Mouse (Mus musculus): ENCODE measurements at regions not wholly inside any gene's neighbourhood (a gene's known extent, or its start where the extent isn't known, plus 50 kb on each side); places are given as distances from the start of the nearest gene placed in this dataset.
A peak's percentile ranks its signal among the peaks of the same experiment; 100 is the strongest.

- Histone ChIP-seq H3K36me3 (ENCODE audit: control insufficient read depth, insufficient read depth, low read length) (no peaks in the 10 kb centered on the region), H3K9me3 (ENCODE audit: control insufficient read depth, low read length) (no peaks in the 10 kb centered on the region), H3K27ac (replicated peaks; ENCODE audit: low read depth, low read length) (no peak overlapping the region), H3K4me1 (ENCODE audit: control insufficient read depth, insufficient read depth, low read length) (no peaks in the 10 kb centered on the region), H3K4me2 (ENCODE audit: low read depth, severe bottlenecking) (no peak overlapping the region), H3K9ac (ENCODE audit: low read length) (no peak overlapping the region), H3K4me3 (ENCODE audit: low read depth, low read length) (no peak overlapping the region), H3K27me3 (ENCODE audit: control insufficient read depth, insufficient read depth, low read length) (no peaks in the 10 kb centered on the region)
- no peak for ATAC-seq (ENCODE audit: insufficient number of reproducible peaks, low FRiP score, low TSS enrichment, low read depth)
- 68% methylated on average over 4 of the region's 4 CpGs for WGBS
- DNase-seq (ENCODE audit: low spot score): no peak
These were observed 166.6 kb downstream of the Dact1 start for GRCm38 (mm10) chr12:71476238-71476637.

GRCm38 (mm10) chr12:71477691-71478090, 168.0 kb downstream of the Dact1 start:
- ATAC-seq (ENCODE audit: insufficient number of reproducible peaks, low FRiP score, low TSS enrichment, low read depth): no peak
- 53% methylated on average over 5 of the region's 5 CpGs for WGBS

GRCm38 (mm10) chr12:71481371-71481770, 171.7 kb downstream of the Dact1 start:
- WGBS: 70% methylated on average over 6 of the region's 6 CpGs
- H3K9me3 ChIP-seq (ENCODE audit: control insufficient read depth, low read length): no peaks in the 10 kb centered on the region

More at GRCm38 (mm10) chr12:71477691-71478090, 168.0 kb downstream of the Dact1 start:
- DNase-seq (ENCODE audit: low spot score): no peak
- no peak overlapping the region for H3K4me2 ChIP-seq (ENCODE audit: low read depth, severe bottlenecking)
- no peaks in the 10 kb centered on the region for H3K36me3 ChIP-seq (ENCODE audit: control insufficient read depth, insufficient read depth, low read length)
- H3K27ac ChIP-seq (replicated peaks; ENCODE audit: low read depth, low read length): no peak overlapping the region
- peaks cover 7% of the 10 kb centered on the region; the same call in 1 of the 2 replicates for H3K4me1 ChIP-seq (ENCODE audit: control insufficient read depth, insufficient read depth, low read length)
- H3K9ac ChIP-seq (ENCODE audit: low read length): no peak overlapping the region
- no peak overlapping the region for H3K4me3 ChIP-seq (ENCODE audit: low read depth, low read length)
- no peaks in the 10 kb centered on the region for H3K27me3 ChIP-seq (ENCODE audit: control insufficient read depth, insufficient read depth, low read length)
- H3K9me3 ChIP-seq (ENCODE audit: control insufficient read depth, low read length): no peaks in the 10 kb centered on the region

GRCm38 (mm10) chr12:71481899-71482593, 172.4 kb downstream of the Dact1 start:
- no peak overlapping the region; the same call in 1 of the 2 replicates for H3K27ac ChIP-seq (replicated peaks; ENCODE audit: low read depth, low read length)
- no peak for ATAC-seq (ENCODE audit: insufficient number of reproducible peaks, low FRiP score, low TSS enrichment, low read depth)
- H3K4me3 ChIP-seq (ENCODE audit: low read depth, low read length): no peak overlapping the region

More at GRCm38 (mm10) chr12:71481371-71481770, 171.7 kb downstream of the Dact1 start:
- ATAC-seq (ENCODE audit: insufficient number of reproducible peaks, low FRiP score, low TSS enrichment, low read depth) (no peak), DNase-seq (ENCODE audit: low spot score) (no peak)
- no peak overlapping the region for H3K27ac ChIP-seq (replicated peaks; ENCODE audit: low read depth, low read length)
- H3K27me3 ChIP-seq (ENCODE audit: control insufficient read depth, insufficient read depth, low read length): no peaks in the 10 kb centered on the region
- H3K4me3 ChIP-seq (ENCODE audit: low read depth, low read length): no peak overlapping the region
- no peak overlapping the region for H3K9ac ChIP-seq (ENCODE audit: low read length)
- H3K4me2 ChIP-seq (ENCODE audit: low read depth, severe bottlenecking): no peak overlapping the region
- no peaks in the 10 kb centered on the region for H3K36me3 ChIP-seq (ENCODE audit: control insufficient read depth, insufficient read depth, low read length)
- peaks cover 9% of the 10 kb centered on the region; the same call in 1 of the 2 replicates for H3K4me1 ChIP-seq (ENCODE audit: control insufficient read depth, insufficient read depth, low read length)

DNA sequence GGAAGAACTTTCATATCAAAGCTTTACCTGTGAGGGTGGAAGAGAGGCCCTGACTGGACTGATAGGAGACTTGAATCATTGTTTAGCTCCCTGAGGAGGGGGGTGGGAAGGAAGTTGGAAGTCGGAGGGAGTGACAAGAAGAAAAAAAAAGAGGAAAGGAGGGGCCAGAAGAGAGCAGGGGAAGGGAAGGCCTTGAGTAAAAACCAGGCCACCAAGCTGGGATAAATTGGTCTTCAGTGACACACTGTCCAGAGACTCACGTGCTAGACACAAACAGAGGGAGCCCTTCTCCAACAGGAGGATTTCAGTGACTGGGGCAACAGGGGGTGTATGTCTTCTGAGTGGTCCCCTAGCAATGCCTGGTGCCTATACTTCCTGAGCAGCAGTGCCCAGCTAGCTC, 172.9 kb downstream of the Dact1 start:
- Histone ChIP-seq H3K27ac (replicated peaks; ENCODE audit: low read depth, low read length) (no peak overlapping the region), H3K4me2 (ENCODE audit: low read depth, severe bottlenecking) (no peak overlapping the region), H3K9me3 (ENCODE audit: control insufficient read depth, low read length) (no peaks in the 10 kb centered on the region), H3K36me3 (ENCODE audit: control insufficient read depth, insufficient read depth, low read length) (no peaks in the 10 kb centered on the region), H3K4me3 (ENCODE audit: low read depth, low read length) (no peak overlapping the region), H3K27me3 (ENCODE audit: control insufficient read depth, insufficient read depth, low read length) (no peaks in the 10 kb centered on the region), H3K9ac (ENCODE audit: low read length) (no peak overlapping the region), H3K4me1 (ENCODE audit: control insufficient read depth, insufficient read depth, low read length) (peaks cover 9% of the 10 kb centered on the region; the same call in 1 of the 2 replicates)
- no peak for DNase-seq (ENCODE audit: low spot score)
- 39% methylated on average over 2 of the region's 2 CpGs for WGBS
- no peak for ATAC-seq (ENCODE audit: insufficient number of reproducible peaks, low FRiP score, low TSS enrichment, low read depth)

More at GRCm38 (mm10) chr12:71481899-71482593, 172.4 kb downstream of the Dact1 start:
- Histone ChIP-seq H3K27me3 (ENCODE audit: control insufficient read depth, insufficient read depth, low read length) (no peaks in the 10 kb centered on the region), H3K36me3 (ENCODE audit: control insufficient read depth, insufficient read depth, low read length) (no peaks in the 10 kb centered on the region), H3K4me1 (ENCODE audit: control insufficient read depth, insufficient read depth, low read length) (peaks cover 9% of the 10 kb centered on the region; the same call in 1 of the 2 replicates), H3K9me3 (ENCODE audit: control insufficient read depth, low read length) (no peaks in the 10 kb centered on the region), H3K4me2 (ENCODE audit: low read depth, severe bottlenecking) (no peak overlapping the region), H3K9ac (ENCODE audit: low read length) (no peak overlapping the region)
- 49% methylated on average over 9 of the region's 9 CpGs for WGBS
- peak; percentile 59 for DNase-seq (ENCODE audit: low spot score)

DNA sequence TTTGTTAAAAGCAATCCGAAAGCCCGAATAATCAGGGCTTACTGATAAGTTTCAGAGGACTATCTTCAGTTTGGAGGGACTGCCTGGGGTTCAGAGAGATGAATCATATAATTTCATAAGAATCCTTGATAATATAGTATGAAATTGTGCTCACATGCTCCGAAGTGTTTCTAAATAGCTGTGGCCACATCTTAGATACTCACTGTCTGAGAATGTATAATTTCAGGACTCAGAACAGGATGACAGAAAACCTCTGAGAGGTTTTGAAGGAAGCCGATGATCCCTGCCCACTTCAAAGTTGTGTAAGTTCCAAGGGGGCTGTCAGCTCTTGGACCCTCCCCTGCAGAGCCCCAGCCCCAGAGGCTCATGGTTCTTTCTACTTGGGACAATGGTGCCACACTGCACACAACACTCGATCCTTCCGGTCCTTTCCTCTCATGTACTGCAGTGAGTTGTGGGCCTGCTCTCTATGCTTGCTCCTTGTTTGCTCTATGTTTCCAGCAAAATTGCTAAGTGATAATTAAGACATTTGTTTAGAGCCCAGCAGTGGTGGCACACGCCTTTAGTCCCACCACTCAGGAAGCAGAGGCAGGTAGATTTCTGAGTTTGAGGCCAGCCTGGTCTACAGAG, 174.0 kb downstream of the Dact1 start:
- H3K27ac ChIP-seq (replicated peaks; ENCODE audit: low read depth, low read length): no peak overlapping the region

GRCm38 (mm10) chr12:71484286-71484685, 174.6 kb downstream of the Dact1 start:
- no peak overlapping the region for H3K9ac ChIP-seq (ENCODE audit: low read length)
- no peak overlapping the region for H3K27ac ChIP-seq (replicated peaks; ENCODE audit: low read depth, low read length)
- H3K9me3 ChIP-seq (ENCODE audit: control insufficient read depth, low read length): no peaks in the 10 kb centered on the region
- peaks cover 9% of the 10 kb centered on the region; the same call in 1 of the 2 replicates for H3K4me1 ChIP-seq (ENCODE audit: control insufficient read depth, insufficient read depth, low read length)
- H3K27me3 ChIP-seq (ENCODE audit: control insufficient read depth, insufficient read depth, low read length): no peaks in the 10 kb centered on the region
- 92% methylated on average over 5 of the region's 5 CpGs for WGBS
- H3K36me3 ChIP-seq (ENCODE audit: control insufficient read depth, insufficient read depth, low read length): no peaks in the 10 kb centered on the region
- DNase-seq (ENCODE audit: low spot score) (no peak), ATAC-seq (ENCODE audit: insufficient number of reproducible peaks, low FRiP score, low TSS enrichment, low read depth) (no peak)
- H3K4me3 ChIP-seq (ENCODE audit: low read depth, low read length): no peak overlapping the region
- no peak overlapping the region for H3K4me2 ChIP-seq (ENCODE audit: low read depth, severe bottlenecking)

More for the DNA sequence above, 174.0 kb downstream of the Dact1 start:
- H3K9me3 ChIP-seq (ENCODE audit: control insufficient read depth, low read length): no peaks in the 10 kb centered on the region
- no peak overlapping the region for H3K4me2 ChIP-seq (ENCODE audit: low read depth, severe bottlenecking)
- H3K4me1 ChIP-seq (ENCODE audit: control insufficient read depth, insufficient read depth, low read length): peaks cover 9% of the 10 kb centered on the region; the same call in 1 of the 2 replicates
- no peak overlapping the region for H3K9ac ChIP-seq (ENCODE audit: low read length)
- ATAC-seq (ENCODE audit: insufficient number of reproducible peaks, low FRiP score, low TSS enrichment, low read depth) (no peak), DNase-seq (ENCODE audit: low spot score) (no peak)
- no peaks in the 10 kb centered on the region for H3K27me3 ChIP-seq (ENCODE audit: control insufficient read depth, insufficient read depth, low read length)
- H3K4me3 ChIP-seq (ENCODE audit: low read depth, low read length): no peak overlapping the region
- 93% methylated on average over 7 of the region's 7 CpGs for WGBS
- no peaks in the 10 kb centered on the region for H3K36me3 ChIP-seq (ENCODE audit: control insufficient read depth, insufficient read depth, low read length)

DNA sequence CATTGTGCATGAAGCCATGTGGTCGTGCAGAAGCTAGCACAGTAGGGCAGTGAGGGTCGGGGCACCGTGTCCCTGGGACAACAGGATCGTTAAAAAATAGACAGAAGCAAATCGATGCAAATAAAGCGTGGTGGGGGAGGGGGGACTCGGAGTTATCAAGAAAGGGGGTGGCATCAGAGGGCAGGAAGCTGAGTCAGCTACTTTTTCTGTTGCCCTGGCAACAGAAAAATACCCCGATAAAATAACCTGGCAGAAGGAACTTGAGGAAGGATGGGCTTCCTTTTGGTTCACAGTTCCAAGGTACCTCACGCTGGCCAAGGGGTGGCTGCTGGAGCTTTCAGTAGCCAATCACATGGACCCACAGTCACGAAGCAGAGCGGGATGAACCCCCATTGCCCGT, 176.4 kb downstream of the Dact1 start:
- Histone ChIP-seq H3K27me3 (ENCODE audit: control insufficient read depth, insufficient read depth, low read length) (no peaks in the 10 kb centered on the region), H3K4me1 (ENCODE audit: control insufficient read depth, insufficient read depth, low read length) (peaks cover 9% of the 10 kb centered on the region; the same call in 1 of the 2 replicates), H3K9me3 (ENCODE audit: control insufficient read depth, low read length) (no peaks in the 10 kb centered on the region), H3K9ac (ENCODE audit: low read length) (no peak overlapping the region), H3K27ac (replicated peaks; ENCODE audit: low read depth, low read length) (no peak overlapping the region), H3K36me3 (ENCODE audit: control insufficient read depth, insufficient read depth, low read length) (no peaks in the 10 kb centered on the region), H3K4me3 (ENCODE audit: low read depth, low read length) (no peak overlapping the region), H3K4me2 (ENCODE audit: low read depth, severe bottlenecking) (no peak overlapping the region)
- ATAC-seq (ENCODE audit: insufficient number of reproducible peaks, low FRiP score, low TSS enrichment, low read depth) (no peak), DNase-seq (ENCODE audit: low spot score) (no peak)
- WGBS: 86% methylated on average over 12 of the region's 12 CpGs

All from limb, embryonic 11.5 days (tissue).